Mouse (Mus musculus) lung, postnatal 0 days (tissue): ENCODE measurements around the gene Slc26a1.
A peak's percentile ranks its signal among the peaks of the same experiment; 100 is the strongest.

ENCODE experiments used
- CTCF ChIP-seq: IDR thresholded peaks from 2 replicates; pipeline ENCODE4 v1.5.1; 2016; ENCODE audit warnings: antibody characterized with exemption, mild to moderate bottlenecking
- EP300 ChIP-seq: IDR thresholded peaks from 2 replicates; pipeline ENCODE4 v1.6.1; 2016; ENCODE audit warnings: antibody characterized with exemption, mild to moderate bottlenecking, control low read depth

DNA sequence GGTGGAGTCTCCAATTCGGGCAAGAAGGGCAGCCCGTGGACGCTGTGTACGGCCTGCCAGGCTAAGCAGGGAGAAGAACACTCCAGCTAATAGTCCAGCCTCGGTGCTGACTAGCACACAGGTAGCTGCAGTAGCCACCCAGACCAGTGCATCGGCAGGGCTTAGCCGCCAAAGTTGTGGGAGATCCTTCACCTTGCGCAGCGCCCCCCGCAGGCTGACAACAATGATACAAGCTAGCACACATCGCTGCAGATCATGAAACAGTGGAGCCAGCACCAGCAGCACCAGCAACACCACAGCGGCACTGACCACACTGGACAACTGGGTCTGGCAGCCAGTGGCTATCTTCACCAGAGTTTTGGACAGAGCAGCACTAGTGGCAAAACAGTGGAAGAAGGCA, 3.6 kb downstream of the Slc26a1 start:
- TF ChIP-seq EP300 (no peak), CTCF (peak; percentile 26)
